Mouse (Mus musculus): Measurements from ENCODE around the gene Ppp1r1a. TPM values are rescaled to one million over a fixed set of nuclear protein-coding genes. Genes with fewer than 3 reads are reported as not detected.

Gene Ppp1r1a
- total and polyA plus RNA-seq, 2 experiments from 2014 or later = 156 to 230 TPM

- no peak overlapping the region for H3K27ac ChIP-seq (ENCODE audit: low read depth, low read length)
- no peaks in the 10 kb centered on the region for H3K9me3 ChIP-seq (ENCODE audit: low read length)
- no peaks in the 10 kb centered on the region for H3K27me3 ChIP-seq (ENCODE audit: insufficient read depth, low read length)
- peak; percentile 18; the same call in 1 of the 2 replicates for TF ChIP-seq CTCF (IDR thresholded peaks at IDR 0.05)
- H3K9ac ChIP-seq (replicated peaks; ENCODE audit: low read length, poor library complexity, severe bottlenecking) = no peak overlapping the region
- DNase-seq (ENCODE audit: low spot score) = no peak
- no peak overlapping the region for H3K4me2 ChIP-seq (ENCODE audit: low read depth, low read length, poor library complexity, severe bottlenecking)
- no peak overlapping the region for H3K4me3 ChIP-seq (ENCODE audit: low read depth, low read length)
- H3K36me3 ChIP-seq (ENCODE audit: insufficient read depth, low read length) = no peaks in the 10 kb centered on the region
- H3K4me1 ChIP-seq (ENCODE audit: insufficient read depth, low read length) = no peaks in the 10 kb centered on the region
- no peak for ATAC-seq (ENCODE audit: low FRiP score)
- WGBS = 87% methylated on average over 3 of the region's 3 CpGs
These were observed 10.2 kb upstream of the Ppp1r1a start for GRCm38 (mm10) chr15:103547983-103548382.

- Histone ChIP-seq H3K27ac (ENCODE audit: low read depth, low read length) (no peak overlapping the region), H3K4me1 (ENCODE audit: insufficient read depth, low read length) (no peaks in the 10 kb centered on the region), H3K4me2 (ENCODE audit: low read depth, low read length, poor library complexity, severe bottlenecking) (no peak overlapping the region), H3K9ac (replicated peaks; ENCODE audit: low read length, poor library complexity, severe bottlenecking) (no peak overlapping the region), H3K9me3 (ENCODE audit: low read length) (no peaks in the 10 kb centered on the region), H3K36me3 (ENCODE audit: insufficient read depth, low read length) (no peaks in the 10 kb centered on the region), H3K27me3 (ENCODE audit: insufficient read depth, low read length) (no peaks in the 10 kb centered on the region), H3K4me3 (ENCODE audit: low read depth, low read length) (no peak overlapping the region)
- ATAC-seq (ENCODE audit: low FRiP score) (no peak), DNase-seq (ENCODE audit: low spot score) (no peak)
- no peak for TF ChIP-seq CTCF (IDR thresholded peaks at IDR 0.05)
These were observed 4.7 kb upstream of the Ppp1r1a start for GRCm38 (mm10) chr15:103542526-103542925.

GRCm38 (mm10) chr15:103540646-103541045, 2.8 kb upstream of the Ppp1r1a start:
- TF ChIP-seq CTCF (IDR thresholded peaks at IDR 0.05) = no peak
- DNase-seq (ENCODE audit: low spot score) (no peak), ATAC-seq (ENCODE audit: low FRiP score) (no peak)
- Histone ChIP-seq H3K27me3 (ENCODE audit: insufficient read depth, low read length) (no peaks in the 10 kb centered on the region), H3K9ac (replicated peaks; ENCODE audit: low read length, poor library complexity, severe bottlenecking) (no peak overlapping the region), H3K4me3 (ENCODE audit: low read depth, low read length) (no peak overlapping the region), H3K27ac (ENCODE audit: low read depth, low read length) (no peak overlapping the region), H3K4me2 (ENCODE audit: low read depth, low read length, poor library complexity, severe bottlenecking) (no peak overlapping the region), H3K9me3 (ENCODE audit: low read length) (no peaks in the 10 kb centered on the region), H3K36me3 (ENCODE audit: insufficient read depth, low read length) (no peaks in the 10 kb centered on the region), H3K4me1 (ENCODE audit: insufficient read depth, low read length) (peaks cover 3% of the 10 kb centered on the region; the same call in 1 of the 2 replicates)
- 86% methylated on average over 1 of the region's 1 CpGs for WGBS

GRCm38 (mm10) chr15:103539259-103539658, 1.5 kb upstream of the Ppp1r1a start:
- Histone ChIP-seq H3K36me3 (ENCODE audit: insufficient read depth, low read length) (0 out of 2 replicates have a peak, but pooled peaks cover 3% of the 10 kb centered on the region), H3K4me2 (ENCODE audit: low read depth, low read length, poor library complexity, severe bottlenecking) (no peak overlapping the region), H3K4me3 (ENCODE audit: low read depth, low read length) (no peak overlapping the region), H3K9ac (replicated peaks; ENCODE audit: low read length, poor library complexity, severe bottlenecking) (no peak overlapping the region), H3K27ac (ENCODE audit: low read depth, low read length) (no peak overlapping the region), H3K27me3 (ENCODE audit: insufficient read depth, low read length) (no peaks in the 10 kb centered on the region), H3K9me3 (ENCODE audit: low read length) (no peaks in the 10 kb centered on the region), H3K4me1 (ENCODE audit: insufficient read depth, low read length) (peaks cover 3% of the 10 kb centered on the region; the same call in 1 of the 2 replicates)
- DNase-seq (ENCODE audit: low spot score) = no peak
- ATAC-seq (ENCODE audit: low FRiP score) = no peak
- 66% methylated on average over 2 of the region's 2 CpGs for WGBS
- TF ChIP-seq CTCF (IDR thresholded peaks at IDR 0.05) = no peak

- TF ChIP-seq CTCF (IDR thresholded peaks at IDR 0.05) = no peak
- H3K36me3 ChIP-seq (ENCODE audit: insufficient read depth, low read length) = peaks cover 7% of the 10 kb centered on the region; the same call in 1 of the 2 replicates
- peaks cover 3% of the 10 kb centered on the region; the same call in 1 of the 2 replicates for H3K4me1 ChIP-seq (ENCODE audit: insufficient read depth, low read length)
- no peaks in the 10 kb centered on the region for H3K27me3 ChIP-seq (ENCODE audit: insufficient read depth, low read length)
- no peaks in the 10 kb centered on the region for H3K9me3 ChIP-seq (ENCODE audit: low read length)
- peak overlapping the region; percentile 83 for H3K9ac ChIP-seq (replicated peaks; ENCODE audit: low read length, poor library complexity, severe bottlenecking)
- peak; percentile 66 for DNase-seq (ENCODE audit: low spot score)
- 1% methylated on average over 33 of the region's 37 CpGs for WGBS
- H3K27ac ChIP-seq (ENCODE audit: low read depth, low read length) = peak overlapping the region; percentile 84
- ATAC-seq (ENCODE audit: low FRiP score) = peak; percentile 63
- H3K4me3 ChIP-seq (ENCODE audit: low read depth, low read length) = peak overlapping the region; percentile 91
- H3K4me2 ChIP-seq (ENCODE audit: low read depth, low read length, poor library complexity, severe bottlenecking) = peak overlapping the region; percentile 77
These were observed 587 bp downstream of the Ppp1r1a start for GRCm38 (mm10) chr15:103537011-103537821.

- TF ChIP-seq CTCF (IDR thresholded peaks at IDR 0.05) = no peak
- peak overlapping the region; percentile 77 for H3K4me2 ChIP-seq (ENCODE audit: low read depth, low read length, poor library complexity, severe bottlenecking)
- H3K4me1 ChIP-seq (ENCODE audit: insufficient read depth, low read length) = peaks cover 3% of the 10 kb centered on the region; the same call in 1 of the 2 replicates
- H3K9ac ChIP-seq (replicated peaks; ENCODE audit: low read length, poor library complexity, severe bottlenecking) = peak overlapping the region; percentile 83
- peak overlapping the region; percentile 84 for H3K27ac ChIP-seq (ENCODE audit: low read depth, low read length)
- peaks cover 9% of the 10 kb centered on the region for H3K36me3 ChIP-seq (ENCODE audit: insufficient read depth, low read length)
- peak overlapping the region; percentile 91 for H3K4me3 ChIP-seq (ENCODE audit: low read depth, low read length)
- no peaks in the 10 kb centered on the region for H3K27me3 ChIP-seq (ENCODE audit: insufficient read depth, low read length)
- no peak for DNase-seq (ENCODE audit: low spot score)
- H3K9me3 ChIP-seq (ENCODE audit: low read length) = no peaks in the 10 kb centered on the region
- no peak for ATAC-seq (ENCODE audit: low FRiP score)
- WGBS = 16% methylated on average over 2 of the region's 2 CpGs
These were observed 1.3 kb downstream of the Ppp1r1a start for GRCm38 (mm10) chr15:103536456-103536855.
